Comparison of ENCODE assay signal across 8 mouse cellular contexts in genomic region chr1:39685841-39686240, GRCm38 (mm10). TPM values are rescaled to one million over a fixed set of nuclear protein-coding genes. Genes with fewer than 3 reads are reported as not detected.
A peak's percentile ranks its signal among the peaks of the same experiment; 100 is the strongest.
DNase-seq lines count a peak whose midpoint lies in the region; ATAC-seq and TF ChIP-seq lines count a peak whose summit lies in the region.

No protein-coding gene starts in this region.

- no peak for TF ChIP-seq POLR2A in cortical plate, adult 2 months (IDR thresholded peaks at IDR 0.05; ENCODE audit: extremely low read depth, insufficient read depth, low read length)

- peak; percentile 71 for TF ChIP-seq CTCF in cortical plate, adult 2 months (IDR thresholded peaks at IDR 0.05; ENCODE audit: extremely low read depth, insufficient read depth, low read length)
- TF ChIP-seq CTCF in intestine, postnatal 0 days (IDR thresholded peaks at IDR 0.05; ENCODE audit: low read depth), result peak; percentile 87

- ATAC-seq in intestine, postnatal 0 days, result no peak
- peak; percentile 80; the same call in 1 of the 2 replicates for ATAC-seq in midbrain, embryonic 15.5 days (replicated peaks)

- DNase-seq in urinary bladder, postnatal 14 days (ENCODE audit: low spot score), result peak; percentile 86
- no peak for DNase-seq in urinary bladder, adult 2 months (ENCODE audit: low spot score)
- peak; percentile 52 for DNase-seq in gastrocnemius, postnatal 25 days
- peak; percentile 78 to 85 for DNase-seq in left cerebral cortex, postnatal 14 days (ENCODE audit: low spot score in 2 of 2)
- DNase-seq in splenic B cell, adult 2 months (ENCODE audit: low read depth, low spot score), result peak; percentile 72

- H3K27ac ChIP-seq in cortical plate, adult 2 months (ENCODE audit: insufficient read depth, low read length), result no peak overlapping the region
- no peak overlapping the region for H3K27ac ChIP-seq in intestine, postnatal 0 days (ENCODE audit: low read depth, low read length)
- no peak overlapping the region for H3K27ac ChIP-seq in midbrain, embryonic 15.5 days

- intact Hi-C loops in left cerebral cortex, postnatal 14 days (cut with DNase I), result loop anchor here (5.0 kb wide), 2 partner anchors 211 to 316 kb away; no protein-coding TSS in a partner anchor

- H3K4me1 ChIP-seq in cortical plate, adult 2 months (ENCODE audit: control insufficient read depth, insufficient read depth, low read length), result no peaks in the 10 kb centered on the region
- H3K4me1 ChIP-seq in intestine, postnatal 0 days (replicated peaks; ENCODE audit: control insufficient read depth, insufficient read depth, low read length), result no peaks in the 10 kb centered on the region
- no peaks in the 10 kb centered on the region for H3K4me1 ChIP-seq in midbrain, embryonic 15.5 days

- no peak overlapping the region for H3K9ac ChIP-seq in intestine, postnatal 0 days (ENCODE audit: low read depth, low read length)
- no peak overlapping the region for H3K9ac ChIP-seq in midbrain, embryonic 15.5 days

- WGBS in intestine, postnatal 0 days, result 0% methylated on average over 1 of the region's 1 CpGs
- WGBS in midbrain, embryonic 15.5 days, result 0% methylated on average over 1 of the region's 1 CpGs

- H3K9me3 ChIP-seq in intestine, postnatal 0 days (ENCODE audit: control insufficient read depth), result no peaks in the 10 kb centered on the region
- H3K9me3 ChIP-seq in midbrain, embryonic 15.5 days, result no peaks in the 10 kb centered on the region

- no peaks in the 10 kb centered on the region for H3K27me3 ChIP-seq in intestine, postnatal 0 days (replicated peaks; ENCODE audit: control insufficient read depth, insufficient read depth, low read length)
- no peaks in the 10 kb centered on the region for H3K27me3 ChIP-seq in midbrain, embryonic 15.5 days (replicated peaks)
- H3K27me3 ChIP-seq in splenic B cell, adult 2 months (ENCODE audit: control insufficient read depth, insufficient read depth, low read length, poor library complexity, severe bottlenecking), result no peaks in the 10 kb centered on the region

- no peak overlapping the region for H3K4me2 ChIP-seq in intestine, postnatal 0 days (replicated peaks; ENCODE audit: low read depth)
- no peak overlapping the region for H3K4me2 ChIP-seq in midbrain, embryonic 15.5 days

- H3K4me3 ChIP-seq in cortical plate, adult 2 months (ENCODE audit: insufficient read depth, low read length), result no peak overlapping the region
- no peak overlapping the region for H3K4me3 ChIP-seq in intestine, postnatal 0 days (ENCODE audit: low read depth, low read length)
- H3K4me3 ChIP-seq in midbrain, embryonic 15.5 days, result no peak overlapping the region

- H3K36me3 ChIP-seq in intestine, postnatal 0 days (ENCODE audit: control insufficient read depth, insufficient read depth), result no peaks in the 10 kb centered on the region
- H3K36me3 ChIP-seq in midbrain, embryonic 15.5 days (replicated peaks), result no peaks in the 10 kb centered on the region
- no peaks in the 10 kb centered on the region for H3K36me3 ChIP-seq in splenic B cell, adult 2 months (ENCODE audit: control insufficient read depth, insufficient read depth, low read length, poor library complexity, severe bottlenecking)

RNA-seq across cellular contexts. Expression of gene Creg2, which starts 34.6 kb away (rescaled TPM):
- 0.07 and 0.09 TPM in 2 replicates for polyA plus RNA-seq in urinary bladder, adult 2 months (2012; rRNA removed)
- 32.8 and 37.6 TPM in 2 replicates for polyA plus RNA-seq in cortical plate, adult 2 months (2012; rRNA removed)
- total RNA-seq in gastrocnemius, postnatal 25 days (2021), result under 1 TPM in 1 of 2 experiments, not detected in 1; 0.05 TPM
- polyA plus RNA-seq in intestine, postnatal 0 days (2015; fragmentation: Nextera tagmentation; extraction: Ambion mirVana), result 0.26 and 0.34 TPM in 2 replicates
- total RNA-seq in left cerebral cortex, postnatal 14 days (2021), result 10 to 100 TPM; 74.2 to 74.7 TPM
- polyA plus RNA-seq in midbrain, embryonic 15.5 days (2015; fragmentation: Nextera tagmentation; extraction: Ambion mirVana), result 8.2 and 9.3 TPM in 2 replicates

RNA-seq across cellular contexts. Expression of gene Rfx8, which starts 35.0 kb away (rescaled TPM):
- 0.10 and 0.23 TPM in 2 replicates for polyA plus RNA-seq in urinary bladder, adult 2 months (2012; rRNA removed)
- 0.31 and 0.53 TPM in 2 replicates for polyA plus RNA-seq in cortical plate, adult 2 months (2012; rRNA removed)
- total RNA-seq in gastrocnemius, postnatal 25 days (2021), result under 1 TPM in 1 of 2 experiments, not detected in 1; 0.18 TPM
- polyA plus RNA-seq in intestine, postnatal 0 days (2015; fragmentation: Nextera tagmentation; extraction: Ambion mirVana), result 0.09 and 0.16 TPM in 2 replicates
- under 1 TPM; 0.21 to 0.35 TPM for total RNA-seq in left cerebral cortex, postnatal 14 days (2021)
- polyA plus RNA-seq in midbrain, embryonic 15.5 days (2015; fragmentation: Nextera tagmentation; extraction: Ambion mirVana), result 0.31 and 0.32 TPM in 2 replicates
